Mouse (Mus musculus) thymus, postnatal 0 days (tissue): Measurements from ENCODE around the gene Ccdc88c. TPM values are rescaled to one million over a fixed set of nuclear protein-coding genes. Genes with fewer than 3 reads are reported as not detected.
A peak's percentile ranks its signal among the peaks of the same experiment; 100 is the strongest.

Experiments
- DNase-seq: peaks from one replicate; pipeline ENCODE4 v3.0.0-alpha.2; 2015; ENCODE audit warnings: low spot score
- polyA plus RNA-seq: library from polyadenylated mRNA; unstranded; fragments of >200 nt; fragmentation: Nextera tagmentation; extraction: Ambion mirVana; gene quantifications from 2 replicates; pipeline ENCODE4 v1.2.1, GENCODE M21; 2015

Gene Ccdc88c
- 17.1 and 24.5 TPM in 2 replicates for polyA plus RNA-seq

DNA sequence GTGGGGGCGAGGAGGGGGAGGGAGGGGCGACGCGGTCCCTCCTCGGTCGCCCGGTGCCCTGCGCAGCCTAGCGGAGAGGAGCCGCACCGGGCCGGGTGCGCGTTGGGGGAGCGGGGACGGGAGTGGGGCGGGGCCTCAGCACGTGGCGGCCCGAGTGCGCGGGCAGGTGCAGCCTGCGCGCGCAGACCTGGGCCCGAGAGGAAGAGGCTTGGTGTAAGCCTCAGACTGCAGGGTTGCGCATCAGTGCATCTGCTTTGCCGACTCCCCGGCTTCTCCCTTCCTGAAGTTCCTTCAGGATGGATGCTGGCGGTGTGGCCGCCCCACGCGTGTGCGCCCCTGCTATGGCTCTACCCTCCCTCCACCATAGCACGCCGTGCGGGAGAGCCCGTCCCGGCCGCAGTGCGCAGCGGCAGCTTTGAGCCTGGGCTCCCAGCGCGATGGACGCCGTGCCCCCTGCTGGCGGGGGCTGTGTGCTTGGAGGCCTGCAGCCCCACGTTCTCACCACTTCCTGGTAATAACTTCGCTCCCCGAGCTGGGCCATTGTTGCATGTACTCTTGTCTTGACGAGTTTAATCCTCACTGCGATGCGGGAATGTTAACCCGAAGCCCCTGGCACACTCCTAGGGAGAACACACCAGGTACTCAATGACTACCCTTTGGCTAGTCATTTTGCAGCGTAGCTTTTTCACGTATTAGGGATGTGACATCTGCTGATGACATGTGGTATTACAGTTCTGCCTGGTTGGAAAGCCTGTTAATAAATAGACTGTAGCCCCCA is at the start of gene Ccdc88c:
Ccdc88c (minus strand) TSS at position 103 of the 778 bp plus-strand sequence.
- peak; percentile 96 for DNase-seq

DNA sequence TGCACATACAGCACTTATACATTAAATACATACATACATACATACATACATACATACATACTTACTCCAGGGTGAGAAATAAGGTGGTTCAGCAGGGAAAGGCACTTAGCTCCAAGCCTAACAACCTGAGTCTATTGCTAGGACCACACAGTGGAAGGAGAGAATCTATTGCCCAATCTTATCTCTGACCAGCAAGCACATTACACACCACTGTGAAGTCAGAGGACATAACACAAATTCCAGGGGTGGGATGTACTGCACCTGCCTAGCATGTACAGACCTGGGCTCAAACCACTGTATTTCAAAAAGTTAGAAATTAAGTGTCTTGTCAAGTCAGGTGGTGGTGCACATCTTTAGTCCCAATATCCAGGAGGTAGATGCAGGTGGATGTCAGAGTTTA is 49.1 kb upstream of the Ccdc88c start:
- DNase-seq: no peak

DNA sequence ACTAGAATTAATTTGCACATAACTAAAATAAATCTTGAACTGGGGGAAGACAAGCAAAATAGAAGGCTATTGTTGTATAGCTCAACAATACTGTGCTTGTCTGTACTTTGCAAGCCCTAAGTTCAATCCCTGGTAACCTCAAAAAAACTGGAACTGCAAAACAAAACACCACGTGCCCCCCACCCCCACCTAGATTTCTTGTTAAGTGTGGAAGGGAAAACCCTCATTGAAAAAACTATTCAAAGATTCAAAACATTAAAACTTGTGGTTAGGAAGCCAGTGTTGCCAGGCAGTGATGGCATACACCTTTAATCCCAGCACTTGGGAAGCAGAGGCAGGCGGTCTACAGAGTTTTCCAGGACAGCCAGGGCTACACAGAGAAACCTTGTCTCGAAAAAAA is 46.6 kb upstream of the Ccdc88c start:
- DNase-seq: no peak

DNA sequence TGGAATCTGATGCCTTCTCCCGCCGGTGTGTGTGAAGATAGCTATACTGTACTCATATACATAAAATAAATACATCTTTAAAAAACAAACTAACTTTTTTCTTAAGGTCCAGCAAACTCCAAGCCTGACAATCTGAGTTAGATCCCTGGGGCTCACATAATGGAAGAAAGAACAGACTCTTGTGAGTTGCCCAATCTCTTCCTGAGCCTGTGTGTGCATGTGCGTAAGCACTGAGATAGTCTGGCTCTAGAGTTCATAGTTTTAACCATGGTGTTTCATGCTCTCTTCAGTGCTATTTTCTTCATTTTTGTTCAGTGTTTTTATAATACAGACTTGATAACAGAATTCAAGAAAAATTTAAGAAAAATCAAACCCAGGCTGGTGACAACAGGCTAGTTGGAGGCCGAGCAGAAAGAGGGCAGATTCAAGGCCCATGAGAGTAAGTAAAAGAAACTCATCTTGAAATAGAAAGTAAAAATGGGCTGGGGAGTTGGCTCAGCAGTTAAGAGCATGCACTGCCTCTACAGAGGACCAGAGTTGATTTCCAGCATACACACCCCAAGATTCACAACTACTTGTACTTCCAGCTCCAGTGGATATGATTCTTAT is 46.1 kb upstream of the Ccdc88c start:
- no peak for DNase-seq

DNA sequence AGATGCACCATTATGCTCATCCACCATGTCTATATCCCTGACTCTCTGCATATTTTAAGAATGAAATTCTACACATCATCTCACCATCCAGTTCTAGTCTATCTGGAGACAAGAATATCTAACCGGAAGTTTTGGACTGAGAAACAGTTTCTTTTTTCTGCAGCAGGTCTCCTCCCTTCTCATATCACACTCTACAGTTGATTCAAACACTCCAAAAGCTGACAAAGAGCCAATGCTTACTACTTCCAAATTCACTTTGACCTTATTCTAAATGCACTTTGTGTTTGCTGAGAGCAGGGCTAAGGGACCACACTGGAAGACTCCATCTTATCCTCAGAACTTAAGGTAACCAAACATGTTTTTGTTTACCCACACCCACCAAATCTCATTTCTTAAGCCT is 41.0 kb upstream of the Ccdc88c start:
- DNase-seq: no peak

DNA sequence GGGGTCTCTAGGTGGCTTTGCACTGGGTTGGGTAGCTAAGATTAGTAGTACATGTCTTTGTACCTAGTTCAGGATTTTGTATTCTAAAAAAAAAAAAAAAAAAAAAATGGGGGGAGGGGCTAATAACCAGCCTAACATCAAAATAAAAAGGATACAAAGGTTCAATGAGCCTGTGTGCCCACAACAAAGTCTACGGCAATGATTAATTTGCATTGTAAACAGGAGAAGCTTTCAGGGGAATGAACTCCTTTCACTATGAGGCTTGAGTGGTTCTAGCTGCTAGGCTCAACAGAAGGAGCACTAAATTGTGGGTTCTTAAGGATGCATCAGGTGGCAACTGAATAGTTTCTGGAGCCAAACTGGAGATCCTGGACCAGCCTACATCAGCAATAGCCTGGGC is 37.5 kb upstream of the Ccdc88c start:
- DNase-seq: no peak

DNA sequence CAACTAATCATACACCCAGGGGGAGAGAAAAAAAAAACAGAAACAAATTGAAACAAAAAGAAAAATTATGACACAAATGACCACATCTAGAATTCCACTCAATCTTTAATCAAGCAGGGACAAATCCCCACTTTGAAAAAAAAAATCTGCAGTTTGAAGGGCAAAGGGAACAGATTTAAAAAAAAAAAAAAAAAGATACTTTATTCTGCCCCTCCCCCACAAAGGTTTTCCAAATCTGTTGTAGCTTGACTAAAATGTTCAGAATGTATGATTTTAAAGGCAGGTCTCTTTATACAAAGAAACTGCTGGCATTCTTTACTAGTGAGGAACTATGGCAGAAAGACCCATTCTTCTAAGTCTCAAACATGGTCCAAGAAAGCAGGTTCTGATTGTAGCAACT is 11.1 kb upstream of the Ccdc88c start:
- DNase-seq: no peak

DNA sequence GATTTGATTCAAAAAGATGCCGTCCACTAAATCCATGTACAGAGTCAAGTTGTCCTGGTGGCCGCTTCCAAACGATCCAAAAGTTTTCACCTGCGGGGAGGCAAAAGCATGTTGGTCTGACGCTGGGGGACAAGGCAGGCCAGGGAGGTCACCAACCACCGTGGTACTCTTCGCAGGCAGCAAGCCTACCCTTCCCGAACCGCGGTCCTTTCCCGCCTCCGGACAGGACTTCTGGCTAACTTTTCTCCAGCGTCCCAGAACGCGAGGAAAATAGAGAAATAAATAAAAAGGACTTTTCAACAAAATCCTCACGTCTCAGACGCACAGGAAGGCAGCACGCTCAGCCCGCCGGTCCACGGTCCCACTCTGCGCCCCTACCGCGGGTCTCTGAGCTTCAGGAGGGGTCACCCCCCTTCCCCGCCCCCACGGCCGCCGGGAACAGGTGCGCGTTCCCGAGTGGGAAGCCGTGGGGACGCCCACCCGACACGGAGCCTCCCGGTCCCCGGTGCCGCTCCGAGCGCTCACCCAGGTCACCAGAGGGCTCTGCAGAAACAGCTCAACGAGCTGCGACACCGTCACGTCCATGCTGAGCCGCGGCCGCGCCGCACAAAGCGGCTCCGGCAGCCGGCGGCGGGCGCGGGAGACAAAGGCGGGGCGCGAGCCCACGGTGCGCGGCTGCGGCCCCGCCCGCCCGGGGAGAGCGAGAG is 456 bp downstream of the Ccdc88c start:
- peak; percentile 44 for DNase-seq

DNA sequence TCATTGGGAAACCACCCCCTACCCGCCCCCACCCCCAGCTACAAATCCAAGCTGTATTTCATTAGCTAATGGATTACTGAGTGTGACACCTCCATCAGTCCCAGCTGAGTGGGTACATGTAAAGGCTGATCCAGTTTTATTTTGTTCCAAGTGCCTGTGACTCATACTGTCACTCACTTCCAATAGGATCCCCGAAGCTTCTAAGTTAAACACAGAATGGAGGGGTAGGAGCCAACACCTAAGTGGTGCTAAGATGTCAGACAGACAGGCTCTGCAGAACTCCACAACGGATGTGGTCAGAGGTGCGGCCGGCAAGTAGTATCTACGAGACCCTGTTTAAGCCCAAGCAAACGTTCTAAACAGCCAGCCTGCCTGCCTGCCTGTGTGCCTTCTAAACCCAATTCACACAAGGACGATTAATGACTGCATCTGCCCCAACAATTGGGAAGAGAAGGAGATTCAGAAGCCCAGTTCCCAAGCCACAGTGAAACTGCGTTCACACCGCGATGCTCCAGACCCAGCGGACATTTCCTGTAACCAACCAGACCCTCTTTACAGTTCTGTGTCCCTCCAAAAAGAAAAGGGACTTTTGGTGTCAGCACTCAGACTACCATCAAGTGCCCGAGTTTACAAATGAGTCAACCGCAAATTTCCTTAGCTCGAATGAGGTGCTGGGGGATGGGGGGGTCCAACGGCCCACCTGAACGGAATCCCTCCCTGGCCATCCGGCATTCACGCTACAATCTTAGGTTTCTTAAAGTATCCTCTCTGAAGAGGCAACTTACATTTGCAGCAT is 1.2 kb downstream of the Ccdc88c start:
- DNase-seq: peak; percentile 63

DNA sequence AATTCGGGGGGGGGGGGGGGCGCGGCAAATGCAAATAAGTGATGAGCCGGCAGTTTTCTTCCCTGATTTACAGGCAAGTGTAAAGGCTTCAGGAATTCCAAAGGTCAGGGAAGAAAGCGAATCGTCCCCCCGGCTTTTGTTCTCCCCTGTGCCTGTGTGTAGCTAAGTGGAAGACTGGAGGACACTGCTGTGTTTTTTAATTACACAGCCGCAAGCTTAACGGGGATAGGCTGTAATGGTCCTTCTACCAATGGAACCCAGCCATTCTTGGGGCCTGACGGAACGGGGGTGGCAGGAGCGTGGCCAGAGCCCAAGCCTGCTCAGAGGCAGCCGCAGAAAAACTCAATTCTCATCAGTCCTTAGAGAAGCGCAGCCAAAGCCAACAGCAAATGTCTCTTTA is 1.9 kb downstream of the Ccdc88c start:
- DNase-seq: no peak

DNA sequence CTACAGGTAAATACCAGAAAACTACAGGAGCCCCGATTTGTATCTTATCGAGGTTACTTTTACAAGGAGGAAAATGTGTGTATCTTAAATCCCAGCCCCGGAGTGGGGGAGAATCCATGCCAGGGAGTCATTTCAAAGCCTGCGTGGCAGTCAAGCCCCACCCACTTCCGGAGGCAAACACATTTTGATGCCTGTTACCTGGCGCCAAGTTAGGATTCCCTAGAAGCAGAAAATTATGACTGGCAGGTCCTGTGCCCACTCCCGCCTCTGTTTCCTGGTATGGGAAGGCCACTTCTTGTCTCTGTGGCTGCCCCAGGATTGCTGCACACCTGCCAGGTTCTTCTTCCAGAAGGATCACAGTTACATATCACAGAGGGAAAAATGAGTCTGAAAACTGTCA is 2.3 kb downstream of the Ccdc88c start:
- DNase-seq: no peak

DNA sequence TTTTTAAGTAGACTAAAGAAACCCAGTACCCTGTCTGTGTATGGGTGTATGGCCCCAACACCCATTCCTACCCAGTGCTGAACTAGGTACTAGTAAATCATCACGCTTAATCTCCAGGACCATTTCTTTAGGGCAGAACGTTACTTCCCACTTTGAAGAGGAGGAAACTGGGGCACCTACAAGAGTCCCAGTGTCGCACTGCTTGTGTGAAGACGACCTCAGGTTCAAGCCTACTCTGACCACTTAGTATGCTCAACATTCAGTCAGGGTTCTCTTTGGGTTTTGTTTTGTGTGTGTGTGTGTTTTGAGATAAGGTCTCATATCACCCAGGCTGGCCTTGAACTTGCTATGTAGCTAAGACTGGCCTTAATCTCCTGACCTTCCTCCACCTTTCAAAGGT is 2.8 kb downstream of the Ccdc88c start:
- no peak for DNase-seq

DNA sequence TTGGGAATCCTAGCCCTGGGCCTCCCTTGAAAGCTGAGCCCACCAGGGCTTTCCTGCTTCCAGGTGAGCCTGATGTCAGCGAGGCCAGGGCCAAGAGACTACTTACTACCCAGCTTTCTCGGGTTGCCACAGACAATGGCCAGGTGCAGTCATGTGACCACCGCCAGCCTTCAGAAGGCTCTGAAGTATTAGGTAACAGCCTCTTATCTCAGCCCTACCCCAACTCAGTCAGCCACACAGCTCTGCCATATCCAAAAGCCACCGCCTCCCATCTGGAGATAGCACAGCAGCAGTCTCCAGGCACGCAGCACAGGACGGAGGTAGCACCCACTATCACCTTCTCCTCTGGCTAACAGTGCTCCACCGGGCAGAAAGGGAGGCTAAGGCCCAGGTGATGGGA is 3.5 kb downstream of the Ccdc88c start:
- DNase-seq: no peak

DNA sequence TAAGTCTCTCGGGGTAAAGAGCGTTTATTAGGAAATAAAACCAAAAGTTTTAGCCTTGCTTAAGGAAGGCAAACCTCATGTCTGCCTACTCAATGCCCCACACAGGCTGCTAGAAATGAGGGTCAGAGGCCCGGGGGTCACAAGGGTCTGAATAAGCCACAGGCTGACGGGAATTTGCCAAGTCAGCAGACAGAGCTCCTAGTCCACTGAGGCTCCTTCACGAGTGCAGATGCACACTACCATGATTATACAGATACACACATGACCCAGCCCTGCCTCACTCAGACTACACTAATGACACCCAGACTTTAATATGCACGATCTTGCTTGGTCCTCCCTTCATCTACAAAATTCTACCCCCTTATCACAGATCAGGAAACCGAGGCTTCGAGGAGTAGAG is 4.0 kb downstream of the Ccdc88c start:
- no peak for DNase-seq

DNA sequence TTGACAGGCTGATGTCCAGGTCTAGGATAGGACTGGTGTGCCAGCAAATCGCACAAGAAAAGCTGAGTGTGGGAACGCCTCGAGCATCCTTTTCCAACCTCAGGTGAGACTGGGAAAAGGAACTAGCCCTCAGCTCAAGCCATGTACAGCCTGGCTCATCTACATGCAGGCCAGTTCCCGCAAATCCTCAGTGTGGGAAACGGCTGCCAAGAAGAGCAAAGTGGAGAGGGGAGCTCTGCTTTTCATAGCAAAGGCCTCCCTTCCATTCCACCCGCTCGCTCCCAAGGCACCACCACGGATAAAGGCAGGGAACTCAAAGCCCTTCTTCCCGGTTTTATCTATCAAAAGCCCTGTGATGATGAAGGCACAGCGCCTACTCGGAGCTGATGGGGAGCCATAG is 5.7 kb downstream of the Ccdc88c start:
- no peak for DNase-seq

DNA sequence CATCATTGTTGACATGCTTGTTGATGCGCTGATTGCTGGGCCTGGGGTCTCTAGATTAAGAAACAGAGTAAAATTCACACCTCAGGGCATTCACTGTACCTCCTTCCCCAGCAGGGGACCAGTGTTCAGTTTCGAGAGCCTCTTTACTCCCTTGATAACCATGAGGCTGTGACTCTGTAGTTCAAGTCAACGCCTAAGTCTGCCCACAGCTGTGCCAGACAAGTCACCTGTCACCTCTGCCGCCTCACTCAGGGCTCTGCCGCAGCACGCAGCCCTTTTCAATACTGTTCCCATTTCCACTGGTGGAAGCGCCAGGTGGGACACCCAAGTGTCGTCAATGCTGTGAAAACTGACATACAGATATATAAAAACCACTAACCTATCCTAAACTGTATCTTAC is 6.5 kb downstream of the Ccdc88c start:
- no peak for DNase-seq

DNA sequence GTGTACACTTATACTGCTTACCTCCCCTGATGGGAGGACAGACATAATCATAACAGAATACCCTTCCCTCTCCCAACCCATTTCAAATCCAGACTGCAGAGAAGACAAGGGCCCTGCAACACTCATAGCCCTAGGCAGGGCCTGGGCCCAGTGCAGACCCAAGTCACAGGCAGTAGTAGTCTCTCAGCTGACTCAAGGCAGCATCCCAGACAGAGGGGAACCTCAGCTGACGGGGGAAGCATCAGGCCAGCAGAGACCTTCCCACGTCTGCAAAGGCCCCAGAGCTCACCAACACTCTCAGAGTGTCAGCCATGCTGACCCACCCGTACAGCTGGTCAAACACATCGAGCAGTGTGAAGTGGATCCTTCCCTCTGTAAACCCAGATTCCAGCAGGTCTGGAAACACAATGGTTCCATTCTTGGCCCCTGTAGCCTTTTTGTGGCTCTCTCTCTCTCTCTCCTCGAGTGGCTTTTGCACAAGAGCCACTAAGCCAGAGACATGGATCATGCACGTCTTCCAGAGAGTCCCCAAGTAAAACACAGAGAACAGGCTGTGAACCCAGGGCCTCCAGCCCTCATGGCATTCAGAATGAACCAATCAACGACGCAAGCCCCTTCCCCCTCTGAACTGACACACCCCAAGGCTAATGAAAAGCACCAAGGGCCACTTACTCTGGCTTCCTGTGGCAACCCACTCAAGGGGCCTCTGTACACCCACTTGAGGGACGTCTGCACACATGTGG is 7.2 kb downstream of the Ccdc88c start:
- DNase-seq: no peak

DNA sequence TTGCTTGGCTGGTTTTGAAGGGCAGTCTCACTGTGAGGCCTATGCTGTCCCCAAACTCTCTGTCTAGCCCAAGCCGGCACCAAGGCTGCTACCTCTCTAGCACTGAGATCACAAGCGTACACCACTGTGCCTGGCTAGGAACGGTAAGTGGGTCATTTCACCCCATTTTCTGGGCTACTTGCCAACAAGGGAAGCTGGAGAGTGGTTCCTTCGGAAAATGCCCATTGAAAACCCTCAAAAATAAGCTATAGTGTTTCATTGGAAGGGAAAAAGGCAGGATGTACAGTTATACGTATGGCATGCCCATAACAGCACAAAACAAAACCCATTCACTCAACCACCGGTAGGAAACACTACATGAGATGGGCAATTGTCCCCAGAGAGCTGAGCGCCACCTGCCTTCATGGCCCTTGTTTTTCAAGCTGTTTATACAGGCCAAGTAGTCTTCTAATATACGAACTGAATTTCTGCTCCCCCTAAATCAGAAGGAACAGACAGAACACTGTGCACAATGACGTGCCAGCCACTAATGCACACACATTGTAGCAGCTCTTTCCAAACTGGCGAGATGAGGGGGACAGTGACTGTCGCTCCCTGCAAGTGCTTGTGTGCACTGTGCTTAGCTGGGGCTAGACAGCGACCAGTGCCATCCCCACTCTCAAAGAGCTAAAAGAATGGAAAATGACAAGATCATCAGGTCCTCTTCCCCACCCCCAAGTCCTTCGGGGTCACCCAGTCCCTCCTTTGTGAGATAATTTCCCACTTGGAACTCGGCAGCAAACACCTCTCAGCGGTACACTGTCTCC is 8.4 kb downstream of the Ccdc88c start:
- DNase-seq: no peak

DNA sequence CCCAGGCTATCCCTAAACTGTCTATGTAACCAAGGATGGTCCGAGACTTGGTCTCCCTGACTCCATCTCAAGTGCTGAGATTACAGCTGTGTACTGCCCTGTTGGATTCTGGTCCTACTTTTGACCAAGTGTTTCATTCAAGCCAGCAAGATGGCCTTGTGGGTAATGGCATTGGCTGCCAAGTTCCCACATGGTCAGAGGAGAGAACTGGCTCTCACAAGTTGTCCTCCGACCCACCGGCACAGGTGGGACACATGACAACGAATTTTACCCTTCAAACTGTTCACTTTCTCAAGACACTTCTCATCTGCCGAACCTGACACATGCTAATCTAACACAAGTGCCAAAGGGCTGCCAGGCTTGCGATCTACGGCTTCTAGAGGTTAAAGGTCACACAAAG is 9.4 kb downstream of the Ccdc88c start:
- DNase-seq: no peak

DNA sequence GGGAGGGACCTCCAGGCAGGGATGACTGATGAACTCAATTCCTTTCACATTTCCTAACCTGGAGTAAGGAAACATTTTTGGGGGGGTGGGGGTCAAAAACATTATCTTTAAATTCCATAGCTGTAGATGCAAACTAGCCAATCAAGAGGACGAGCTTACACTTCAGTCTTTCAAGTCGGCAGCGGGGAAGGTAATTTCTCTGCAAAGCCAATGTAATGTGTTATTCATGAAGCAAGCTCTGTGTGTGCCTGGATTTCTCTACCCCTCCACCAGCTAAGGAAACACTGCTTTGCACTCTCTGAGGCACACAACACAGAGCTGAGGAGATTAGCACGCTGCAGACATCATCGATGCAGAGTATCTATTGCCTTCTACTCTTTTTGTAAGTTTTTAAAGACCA is 9.8 kb downstream of the Ccdc88c start:
- no peak for DNase-seq
